In genomic region chr2:35327583-35327982, GRCm38 (mm10) we compare ENCODE assay signal across 17 mouse cellular contexts. TPM values are rescaled to one million over a fixed set of nuclear protein-coding genes. Genes with fewer than 3 reads are reported as not detected.
DNase-seq lines count a peak whose midpoint lies in the region; ATAC-seq and TF ChIP-seq lines count a peak whose summit lies in the region.
"Had no signal": no experiment of that assay in that cellular context is flagged by ENCODE, and none has a peak within 500 bp of the region (broad histone marks: within the 10 kb centered on the region; RNA-seq: fewer than 3 reads in every experiment).

No protein-coding gene starts in this region.

- peak overlapping the region; percentile 18; the same call in 1 of the 2 replicates for H3K4me2 ChIP-seq in heart, postnatal 0 days (ENCODE audit: low read depth, low read length)
- H3K4me2 ChIP-seq in CH12.LX (ENCODE audit: insufficient read depth, low read depth, poor library complexity, severe bottlenecking), result peak overlapping the region; percentile 94
- peak overlapping the region; percentile 77 for H3K4me2 ChIP-seq in liver, embryonic 16.5 days (ENCODE audit: low read depth, low read length)
- no peak overlapping the region for H3K4me2 ChIP-seq in hindbrain, embryonic 13.5 days
- H3K4me2 ChIP-seq: heart, embryonic 12.5 days; limb, embryonic 12.5 days; midbrain, embryonic 11.5 days; neural tube, embryonic 12.5 days had no signal

- H3K79me2 ChIP-seq in CH12.LX (replicated peaks; ENCODE audit: control insufficient read depth, extremely low read depth, insufficient read depth, poor library complexity, severe bottlenecking), result no peaks in the 10 kb centered on the region

- TF ChIP-seq RAD21 in CH12.LX (IDR thresholded peaks at IDR 0.05; ENCODE audit: low read depth, low read length), result no peak

- H3K27ac ChIP-seq in heart, postnatal 0 days (ENCODE audit: low read depth), result 0 out of 2 replicates have a peak overlapping the region, but pooled peaks have one; percentile 22
- no peak overlapping the region for H3K27ac ChIP-seq in CH12.LX (ENCODE audit: insufficient read depth, low read depth)
- H3K27ac ChIP-seq in liver, embryonic 16.5 days (ENCODE audit: low read length), result peak overlapping the region; percentile 98
- no peak overlapping the region for H3K27ac ChIP-seq in hindbrain, embryonic 13.5 days
- H3K27ac ChIP-seq: hindbrain, postnatal 0 days; layer of hippocampus, adult 2 months; limb, embryonic 12.5 days; neural tube, embryonic 12.5 days had no signal

- 0 out of 2 replicates have a peak, but pooled peaks cover 4% of the 10 kb centered on the region for H3K36me3 ChIP-seq in heart, postnatal 0 days (replicated peaks; ENCODE audit: control insufficient read depth, insufficient read depth, low read length)
- peaks cover 0 to 6% of the 10 kb centered on the region in 2 experiments for H3K36me3 ChIP-seq in CH12.LX (replicated peaks in 1 of 2; ENCODE audit: control insufficient read depth in 1 of 2, insufficient read depth in 1 of 2, low read length in 1 of 2)
- peaks cover 39% of the 10 kb centered on the region for H3K36me3 ChIP-seq in liver, embryonic 16.5 days (ENCODE audit: control insufficient read depth, insufficient read depth)
- no peaks in the 10 kb centered on the region for H3K36me3 ChIP-seq in hindbrain, embryonic 13.5 days
- H3K36me3 ChIP-seq: heart, embryonic 12.5 days; limb, embryonic 12.5 days; neural tube, embryonic 12.5 days had no signal

- no peak for TF ChIP-seq POLR2A in CH12.LX (IDR thresholded peaks at IDR 0.05; ENCODE audit: low read depth, low read length)

- no peak for DNase-seq in heart, postnatal 0 days (ENCODE audit: low spot score)
- no peak for DNase-seq in heart, adult 11 months
- DNase-seq in CH12.LX (ENCODE audit: extremely low read depth), result no peak
- no peak for DNase-seq in layer of hippocampus, adult 11-12 months (ENCODE audit: low spot score)
- no peak for DNase-seq in B cell, adult 2 months
- DNase-seq: right cerebral cortex, postnatal 14 days; thymus, adult 18-20 months had no signal

- TF ChIP-seq EP300 in heart, postnatal 0 days (IDR thresholded peaks at IDR 0.05; ENCODE audit: low read depth), result no peak
- TF ChIP-seq EP300 in CH12.LX (IDR thresholded peaks at IDR 0.05; ENCODE audit: low read length), result no peak

- no peak for TF ChIP-seq CTCF in heart, postnatal 0 days (IDR thresholded peaks at IDR 0.05; ENCODE audit: low read depth)
- TF ChIP-seq CTCF in CH12.LX (conservative IDR thresholded peaks at IDR 0.05 in 1 of 2, IDR thresholded peaks at IDR 0.05 in 1 of 2; ENCODE audit: low read depth in 2 of 2, low read length in 2 of 2), result no peak

- dilution Hi-C loops in CH12.LX (cut with MboI; ENCODE audit: extremely low pct_ligation_motif_present, extremely low pct_unique_long_range_greater_than_20kb, low sequenced_read_pairs), result no loop called here

- H3K27me3 ChIP-seq in heart, postnatal 0 days (ENCODE audit: control insufficient read depth, insufficient read depth, low read length), result no peaks in the 10 kb centered on the region
- no peaks in the 10 kb centered on the region for H3K27me3 ChIP-seq in CH12.LX (replicated peaks)
- H3K27me3 ChIP-seq in liver, embryonic 16.5 days (ENCODE audit: control insufficient read depth, insufficient read depth, low read depth, low read length), result no peaks in the 10 kb centered on the region
- no peaks in the 10 kb centered on the region for H3K27me3 ChIP-seq in hindbrain, embryonic 13.5 days
- H3K27me3 ChIP-seq: heart, embryonic 12.5 days; neural tube, embryonic 12.5 days had no signal

- in situ Hi-C loops in CH12.LX (cut with MboI; ENCODE audit: low pct_ligation_motif_present, low pct_unique_long_range_greater_than_20kb, low sequenced_read_pairs), result no loop called here

- H3K4me3 ChIP-seq in heart, postnatal 0 days (ENCODE audit: low read depth, low read length), result no peak overlapping the region
- peak overlapping the region in 1 of 3 experiments; percentile 18 for H3K4me3 ChIP-seq in CH12.LX (replicated peaks in 1 of 3; ENCODE audit: low read depth in 2 of 3, low read length in 2 of 3, poor library complexity in 1 of 3)
- H3K4me3 ChIP-seq in liver, embryonic 16.5 days (ENCODE audit: low read depth, low read length), result peak overlapping the region; percentile 31
- H3K4me3 ChIP-seq in hindbrain, embryonic 13.5 days, result no peak overlapping the region
- H3K4me3 ChIP-seq: heart, embryonic 12.5 days; layer of hippocampus, adult 2 months; limb, embryonic 12.5 days; neural tube, embryonic 12.5 days had no signal

- WGBS in heart, postnatal 0 days, result 50% methylated on average over 10 of the region's 10 CpGs
- 19% methylated on average over 10 of the region's 10 CpGs for WGBS in liver, embryonic 16.5 days (ENCODE audit: insufficient replicate concordance)
- WGBS in hindbrain, embryonic 13.5 days, result 77% methylated on average over 10 of the region's 10 CpGs

- ATAC-seq in heart, postnatal 0 days (ENCODE audit: insufficient read depth, low read depth), result no peak
- peak; percentile 88 for ATAC-seq in common myeloid progenitor, adult 5-6 weeks (replicated peaks; ENCODE audit: low read depth, poor library complexity, severe bottlenecking)
- peak; percentile 72 for ATAC-seq in liver, embryonic 16.5 days (ENCODE audit: low read depth)
- ATAC-seq in hindbrain, embryonic 13.5 days (ENCODE audit: low FRiP score), result no peak
- ATAC-seq: hindbrain, postnatal 0 days had no signal

- H3K4me1 ChIP-seq in heart, postnatal 0 days (ENCODE audit: control insufficient read depth, insufficient read depth), result peaks cover 32% of the 10 kb centered on the region
- H3K4me1 ChIP-seq in CH12.LX (ENCODE audit: control insufficient read depth in 1 of 2, insufficient read depth in 2 of 2), result peaks cover 5 to 11% of the 10 kb centered on the region in 2 experiments; a peak in 3 of 4 replicates
- peaks cover 86% of the 10 kb centered on the region for H3K4me1 ChIP-seq in liver, embryonic 16.5 days (ENCODE audit: control insufficient read depth, low read depth, low read length)
- peaks cover 18% of the 10 kb centered on the region for H3K4me1 ChIP-seq in hindbrain, embryonic 13.5 days (replicated peaks)
- H3K4me1 ChIP-seq: limb, embryonic 12.5 days; neural tube, embryonic 12.5 days had no signal

- H3K9me3 ChIP-seq in heart, postnatal 0 days (replicated peaks; ENCODE audit: control insufficient read depth, low read length), result no peaks in the 10 kb centered on the region
- no peaks in the 10 kb centered on the region for H3K9me3 ChIP-seq in CH12.LX (replicated peaks; ENCODE audit: low read length)
- no peaks in the 10 kb centered on the region for H3K9me3 ChIP-seq in liver, embryonic 16.5 days (replicated peaks; ENCODE audit: control insufficient read depth, low read length)
- H3K9me3 ChIP-seq in hindbrain, embryonic 13.5 days, result no peaks in the 10 kb centered on the region
- H3K9me3 ChIP-seq: heart, embryonic 12.5 days; limb, embryonic 12.5 days; neural tube, embryonic 12.5 days had no signal

- H3K9ac ChIP-seq in heart, postnatal 0 days (replicated peaks; ENCODE audit: low read depth, low read length), result no peak overlapping the region
- H3K9ac ChIP-seq in CH12.LX (ENCODE audit: insufficient read depth, low read depth), result peak overlapping the region; percentile 45; the same call in 1 of the 2 replicates
- H3K9ac ChIP-seq in liver, embryonic 16.5 days (ENCODE audit: low read depth, low read length), result peak overlapping the region; percentile 52
- no peak overlapping the region for H3K9ac ChIP-seq in hindbrain, embryonic 13.5 days
- H3K9ac ChIP-seq: heart, embryonic 12.5 days; limb, embryonic 12.5 days; neural tube, embryonic 12.5 days had no signal

TF ChIP-seq in CH12.LX, 34 proteins besides CTCF, POLR2A, EP300 and RAD21:
- TF ChIP-seq ZKSCAN1 (IDR thresholded peaks at IDR 0.05; ENCODE audit: borderline replicate concordance, low read depth, low read length) (no peak), TCF12 (IDR thresholded peaks at IDR 0.05; ENCODE audit: low read depth, low read length) (no peak), BHLHE40 (IDR thresholded peaks at IDR 0.05; ENCODE audit: low read depth, low read length) (no peak), PAX5 (IDR thresholded peaks at IDR 0.05; ENCODE audit: low read length) (no peak), MXI1 (IDR thresholded peaks at IDR 0.05; ENCODE audit: low read depth, low read length) (peak; percentile 61; the same call in 1 of the 2 replicates), MAX (IDR thresholded peaks at IDR 0.05; ENCODE audit: low read length) (peak; percentile 56)

RNA-seq across cellular contexts. Expression of gene Stom, which starts 9.2 kb away (rescaled TPM):
- total RNA-seq in heart, postnatal 0 days (2014; rRNA removed; ENCODE audit: low replicate concordance), result 60.1 and 79.0 TPM in 2 replicates
- 48.4 and 51.3 TPM in 2 replicates for polyA plus RNA-seq in heart, postnatal 0 days (2015; fragmentation: Nextera tagmentation; extraction: Ambion mirVana)
- total RNA-seq in CH12.LX (2012; rRNA removed), result 3.3 and 6.3 TPM in 2 replicates
- total RNA-seq in CH12.LX (2014; rRNA removed), result 4.9 and 5.8 TPM in 2 replicates
- 4.3 and 4.5 TPM in 2 replicates for polyA plus RNA-seq in CH12.LX (2012; ENCODE audit: insufficient read length, low read depth)
- 76.2 and 80.6 TPM in 2 replicates for total RNA-seq in common myeloid progenitor, adult 5-6 weeks (2017)
- 181 and 189 TPM in 2 replicates for polyA plus RNA-seq in liver, embryonic 16.5 days (2015; fragmentation: Nextera tagmentation; extraction: Ambion mirVana)
- 15.1 and 18.6 TPM in 2 replicates for polyA plus RNA-seq in hindbrain, embryonic 13.5 days (2015; fragmentation: Nextera tagmentation; extraction: Ambion mirVana)

RNA-seq across cellular contexts. Expression of gene 4930568D16Rik, which starts 39.9 kb away (rescaled TPM):
- total RNA-seq in heart, postnatal 0 days (2014; rRNA removed; ENCODE audit: low replicate concordance), result not detected in 2 replicates
- polyA plus RNA-seq in heart, postnatal 0 days (2015; fragmentation: Nextera tagmentation; extraction: Ambion mirVana), result not detected in 2 replicates
- total RNA-seq in CH12.LX (2012; rRNA removed) (not detected in 2 replicates), CH12.LX (2014; rRNA removed) (not detected in 2 replicates)
- polyA plus RNA-seq in CH12.LX (2012; ENCODE audit: insufficient read length, low read depth), result not detected in 2 replicates
- not detected in 2 replicates for total RNA-seq in common myeloid progenitor, adult 5-6 weeks (2017)
- polyA plus RNA-seq in liver, embryonic 16.5 days (2015; fragmentation: Nextera tagmentation; extraction: Ambion mirVana), result not detected in 2 replicates
- not detected in 2 replicates for polyA plus RNA-seq in hindbrain, embryonic 13.5 days (2015; fragmentation: Nextera tagmentation; extraction: Ambion mirVana)
- total RNA-seq: hindbrain, postnatal 0 days; layer of hippocampus, adult 2 months had no signal
- polyA plus RNA-seq: frontal cortex, adult 2 months; heart, embryonic 12.5 days; hindbrain, postnatal 0 days; limb, embryonic 12.5 days; midbrain, embryonic 11.5 days; neural tube, embryonic 12.5 days had no signal

Comparison
In these comparisons a context has a peak if more than half of its experiments do, and no peak if none do; other contexts are left out.
1. ATAC-seq: peak in common myeloid progenitor, adult 5-6 weeks (single experiment) and liver, embryonic 16.5 days (single experiment); none in heart, postnatal 0 days (single experiment) and hindbrain, embryonic 13.5 days (single experiment).
2. H3K27ac ChIP-seq: peak in heart, postnatal 0 days (single experiment) and liver, embryonic 16.5 days (single experiment); none in CH12.LX (single experiment) and hindbrain, embryonic 13.5 days (single experiment).
3. H3K9ac ChIP-seq: peak in CH12.LX (single experiment) and liver, embryonic 16.5 days (single experiment); none in heart, postnatal 0 days (single experiment) and hindbrain, embryonic 13.5 days (single experiment).